In the genomic region with DNA sequence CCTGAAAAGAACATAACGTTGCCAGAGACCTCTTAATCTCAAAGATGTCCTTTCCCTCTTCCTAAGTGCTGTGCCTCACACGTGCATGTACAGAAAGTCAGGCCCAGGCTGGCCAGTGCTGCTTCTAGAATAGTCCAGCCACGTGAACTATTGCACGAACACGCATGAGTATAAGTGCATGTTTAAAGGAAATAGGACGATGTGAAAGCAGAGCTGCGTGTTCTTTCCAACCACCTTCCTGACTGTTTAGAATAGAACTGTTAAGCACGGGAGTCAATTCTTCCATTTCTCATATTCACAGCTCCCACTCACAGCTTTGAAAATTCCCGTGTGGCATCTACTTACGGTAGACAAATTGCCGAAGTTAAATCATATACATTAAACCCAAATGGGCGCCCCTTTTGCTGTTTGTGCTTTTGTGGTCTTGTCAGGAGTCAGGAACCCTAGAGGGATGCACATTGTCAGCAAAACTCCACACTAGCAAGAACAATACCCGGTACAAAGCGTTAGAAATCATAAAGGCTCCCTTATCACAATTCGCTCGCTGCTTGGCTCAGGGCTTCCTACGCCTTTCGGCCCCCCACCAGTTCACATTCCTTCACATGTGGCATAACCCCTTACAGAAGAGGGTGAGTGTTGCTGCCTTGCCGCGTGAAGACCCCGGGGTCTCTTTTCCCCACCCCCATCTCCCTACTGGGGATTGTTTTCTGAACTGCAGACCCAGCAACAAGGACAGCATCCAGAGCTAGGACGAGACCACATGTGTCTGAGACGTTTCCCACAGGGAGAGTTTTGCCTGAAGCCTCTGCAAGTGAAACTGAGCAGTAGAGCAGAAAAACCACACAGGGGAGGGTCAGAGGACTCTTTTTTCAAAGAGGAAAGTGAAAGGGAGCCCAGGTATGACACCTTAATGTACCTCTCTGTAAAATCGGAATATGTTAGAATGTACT, we compare ENCODE assay signal across 9 mouse cellular contexts. TPM values are rescaled to one million over a fixed set of nuclear protein-coding genes. Genes with fewer than 3 reads are reported as not detected.
A peak's percentile ranks its signal among the peaks of the same experiment; 100 is the strongest.
DNase-seq lines count a peak whose midpoint lies in the region; ATAC-seq and TF ChIP-seq lines count a peak whose summit lies in the region.
"Had no signal": no experiment of that assay in that cellular context is flagged by ENCODE, and none has a peak within 500 bp of the region (broad histone marks: within the 10 kb centered on the region; RNA-seq: fewer than 3 reads in every experiment).

No protein-coding gene starts in this region.

- H3K9me3 ChIP-seq in liver, embryonic 13.5 days (replicated peaks), result no peaks in the 10 kb centered on the region
- no peaks in the 10 kb centered on the region for H3K9me3 ChIP-seq in liver, embryonic 11.5 days (ENCODE audit: control insufficient read depth, low read length)
- H3K9me3 ChIP-seq in forebrain, postnatal 0 days (ENCODE audit: low read length), result no peaks in the 10 kb centered on the region

- no peaks in the 10 kb centered on the region for H3K4me1 ChIP-seq in liver, embryonic 13.5 days (replicated peaks)
- H3K4me1 ChIP-seq in liver, embryonic 11.5 days (replicated peaks; ENCODE audit: control insufficient read depth, insufficient read depth, low read length), result no peaks in the 10 kb centered on the region
- H3K4me1 ChIP-seq in forebrain, postnatal 0 days (ENCODE audit: insufficient read depth), result 0 out of 2 replicates have a peak, but pooled peaks cover 3% of the 10 kb centered on the region

- peak; percentile 26 to 50 for DNase-seq in frontal cortex, postnatal 36 days (ENCODE audit: low spot score in 2 of 2)
- no peak for DNase-seq in frontal cortex, postnatal 25 days (ENCODE audit: low spot score in 2 of 2)
- DNase-seq in liver, embryonic 13.5 days, result no peak
- no peak for DNase-seq in liver, embryonic 11.5 days (ENCODE audit: low spot score)
- DNase-seq in forebrain, postnatal 0 days, result no peak
- DNase-seq in mesoderm, embryonic 11.5 days (ENCODE audit: low read depth, low spot score), result peak; percentile 8
- no peak for DNase-seq in thymus, postnatal 10 days (ENCODE audit: low spot score in 2 of 2)

- H3K9ac ChIP-seq in liver, embryonic 13.5 days, result no peak overlapping the region
- H3K9ac ChIP-seq in liver, embryonic 11.5 days (ENCODE audit: low read depth, low read length), result no peak overlapping the region
- H3K9ac ChIP-seq in forebrain, postnatal 0 days, result no peak overlapping the region

- H3K27me3 ChIP-seq in liver, embryonic 13.5 days, result no peaks in the 10 kb centered on the region
- no peaks in the 10 kb centered on the region for H3K27me3 ChIP-seq in liver, embryonic 11.5 days (replicated peaks; ENCODE audit: control insufficient read depth, insufficient read depth, low read length)
- H3K27me3 ChIP-seq in forebrain, postnatal 0 days (ENCODE audit: insufficient read depth, low read length), result no peaks in the 10 kb centered on the region

- 60% methylated on average over 24 of the region's 24 CpGs for WGBS in liver, embryonic 13.5 days (ENCODE audit: insufficient replicate concordance)
- whole genome bisulfite sequencing in liver, embryonic 11.5 days, result 65% methylated on average over 24 of the region's 24 CpGs
- WGBS in forebrain, postnatal 0 days, result 58% methylated on average over 24 of the region's 24 CpGs

- no peak for TF ChIP-seq CTCF in forebrain, postnatal 0 days (IDR thresholded peaks at IDR 0.05; ENCODE audit: low read depth)

- H3K27ac ChIP-seq in liver, embryonic 13.5 days, result no peak overlapping the region
- no peak overlapping the region for H3K27ac ChIP-seq in liver, embryonic 11.5 days (ENCODE audit: low read depth, low read length)
- no peak overlapping the region for H3K27ac ChIP-seq in forebrain, postnatal 0 days (ENCODE audit: low read depth, low read length)

- ATAC-seq in liver, embryonic 13.5 days (ENCODE audit: low read depth), result no peak
- ATAC-seq in liver, embryonic 11.5 days (replicated peaks; ENCODE audit: low FRiP score), result no peak
- ATAC-seq in forebrain, postnatal 0 days, result peak; percentile 38
- no peak for ATAC-seq in inflammation-experienced regulatory T-cells, adult 6 months

- H3K36me3 ChIP-seq in liver, embryonic 13.5 days, result no peaks in the 10 kb centered on the region
- no peaks in the 10 kb centered on the region for H3K36me3 ChIP-seq in liver, embryonic 11.5 days (ENCODE audit: control insufficient read depth, insufficient read depth, low read length)
- no peaks in the 10 kb centered on the region for H3K36me3 ChIP-seq in forebrain, postnatal 0 days (ENCODE audit: insufficient read depth)

- peak overlapping the region; percentile 19; the same call in 1 of the 2 replicates for H3K4me2 ChIP-seq in liver, embryonic 13.5 days
- no peak overlapping the region for H3K4me2 ChIP-seq in liver, embryonic 11.5 days
- H3K4me2 ChIP-seq in forebrain, postnatal 0 days (ENCODE audit: low read depth), result peak overlapping the region; percentile 21; the same call in 1 of the 2 replicates

- no peak overlapping the region for H3K4me3 ChIP-seq in liver, embryonic 13.5 days (replicated peaks)
- no peak overlapping the region for H3K4me3 ChIP-seq in liver, embryonic 11.5 days (ENCODE audit: low read depth, low read length)
- H3K4me3 ChIP-seq in forebrain, postnatal 0 days (ENCODE audit: low read depth, low read length), result no peak overlapping the region

RNA-seq across cellular contexts. Expression of gene Cttnbp2, which starts 33.1 kb away (rescaled TPM):
- 1.4 and 1.9 TPM in 2 replicates for polyA plus RNA-seq in liver, embryonic 13.5 days (2015; fragmentation: Nextera tagmentation; extraction: Ambion mirVana)
- polyA plus RNA-seq in liver, embryonic 11.5 days (2014; fragmentation: Nextera tagmentation; extraction: Ambion mirVana), result 4.5 TPM in 2 replicates
- 45.6 and 49.7 TPM in 2 replicates for total RNA-seq in forebrain, postnatal 0 days (2014; rRNA removed)
- 24.2 and 43.5 TPM in 2 replicates for polyA plus RNA-seq in forebrain, postnatal 0 days (2015; fragmentation: Nextera tagmentation; extraction: Ambion mirVana)
- under 1 TPM in 1 of 3 experiments, not detected in 2; 0.26 TPM for polyA plus RNA-seq in inflammation-experienced regulatory T-cells, adult 6 months (2017; shearing (Covaris generic))
- total RNA-seq: megakaryocyte progenitor cell, adult 5-6 weeks had no signal

Comparison
In these comparisons a context has a peak if more than half of its experiments do, and no peak if none do; other contexts are left out.
1. DNase-seq: peak in frontal cortex, postnatal 36 days (2 of 2) and mesoderm, embryonic 11.5 days (single experiment); none in frontal cortex, postnatal 25 days (0 of 2), liver, embryonic 13.5 days (single experiment), liver, embryonic 11.5 days (single experiment), forebrain, postnatal 0 days (single experiment) and thymus, postnatal 10 days (0 of 2).